In genomic region chr11:57724791-57725463, GRCm38 (mm10) we compare ENCODE assay signal across 9 mouse cellular contexts.
DNase-seq lines count a peak whose midpoint lies in the region; ATAC-seq and TF ChIP-seq lines count a peak whose summit lies in the region.
"Had no signal": no experiment of that assay in that cellular context is flagged by ENCODE, and none has a peak within 500 bp of the region (broad histone marks: within the 10 kb centered on the region; RNA-seq: fewer than 3 reads in every experiment).

No protein-coding gene starts in this region.

- 84% methylated on average over 5 of the region's 5 CpGs for WGBS in kidney, embryonic 15.5 days
- WGBS in forebrain, embryonic 16.5 days = 86% methylated on average over 5 of the region's 5 CpGs

- peak; percentile 53; the same call in 1 of the 2 replicates for TF ChIP-seq CTCF in E14TG2a.4 (conservative IDR thresholded peaks at IDR 0.05; ENCODE audit: low read length)

- H3K9me3 ChIP-seq in kidney, embryonic 15.5 days (replicated peaks) = no peaks in the 10 kb centered on the region
- no peaks in the 10 kb centered on the region for H3K9me3 ChIP-seq in E14TG2a.4 (ENCODE audit: low read length)
- no peaks in the 10 kb centered on the region for H3K9me3 ChIP-seq in forebrain, embryonic 16.5 days (ENCODE audit: control insufficient read depth, low read length)
- H3K9me3 ChIP-seq: limb, embryonic 13.5 days had no signal

- H3K9ac ChIP-seq in kidney, embryonic 15.5 days = no peak overlapping the region
- no peak overlapping the region for H3K9ac ChIP-seq in forebrain, embryonic 16.5 days (replicated peaks; ENCODE audit: low read depth, low read length)
- H3K9ac ChIP-seq: limb, embryonic 13.5 days had no signal

- no peaks in the 10 kb centered on the region for H3K27me3 ChIP-seq in kidney, embryonic 15.5 days
- no peaks in the 10 kb centered on the region for H3K27me3 ChIP-seq in E14TG2a.4 (ENCODE audit: insufficient read depth, low read length)
- H3K27me3 ChIP-seq in forebrain, embryonic 16.5 days (replicated peaks; ENCODE audit: control insufficient read depth, insufficient read depth, low read length) = no peaks in the 10 kb centered on the region
- H3K27me3 ChIP-seq: limb, embryonic 13.5 days had no signal

- no peak overlapping the region for H3K4me3 ChIP-seq in kidney, embryonic 15.5 days (replicated peaks)
- no peak overlapping the region for H3K4me3 ChIP-seq in E14TG2a.4 (replicated peaks; ENCODE audit: low read length)
- H3K4me3 ChIP-seq in forebrain, embryonic 16.5 days (replicated peaks; ENCODE audit: low read length) = no peak overlapping the region
- H3K4me3 ChIP-seq: erythroblast, embryonic 14.5 days; limb, embryonic 13.5 days had no signal

- H3K4me2 ChIP-seq in kidney, embryonic 15.5 days = no peak overlapping the region
- H3K4me2 ChIP-seq in forebrain, embryonic 16.5 days (ENCODE audit: low read length) = no peak overlapping the region
- H3K4me2 ChIP-seq: limb, embryonic 13.5 days had no signal

- peaks cover 6% of the 10 kb centered on the region; the same call in 1 of the 2 replicates for H3K36me3 ChIP-seq in kidney, embryonic 15.5 days
- H3K36me3 ChIP-seq in E14TG2a.4 (ENCODE audit: insufficient read depth, low read length) = no peaks in the 10 kb centered on the region; the same call in 1 of the 2 replicates
- no peaks in the 10 kb centered on the region for H3K36me3 ChIP-seq in forebrain, embryonic 16.5 days (ENCODE audit: control insufficient read depth, insufficient read depth)

- H3K4me1 ChIP-seq in kidney, embryonic 15.5 days = peaks cover 16% of the 10 kb centered on the region
- peaks cover 56% of the 10 kb centered on the region for H3K4me1 ChIP-seq in E14TG2a.4 (replicated peaks; ENCODE audit: low read depth, low read length)
- H3K4me1 ChIP-seq in forebrain, embryonic 16.5 days (replicated peaks; ENCODE audit: control insufficient read depth, insufficient read depth, low read length) = peaks cover 9% of the 10 kb centered on the region; the same call in 1 of the 2 replicates

- H3K27ac ChIP-seq in kidney, embryonic 15.5 days = no peak overlapping the region
- no peak overlapping the region for H3K27ac ChIP-seq in forebrain, embryonic 16.5 days (ENCODE audit: low read length)
- H3K27ac ChIP-seq: limb, embryonic 13.5 days had no signal

- ATAC-seq in kidney, embryonic 15.5 days (replicated peaks; ENCODE audit: low FRiP score) = 0 out of 2 replicates have a peak, but pooled peaks have one; percentile 47
- no peak for ATAC-seq in forebrain, embryonic 16.5 days
- no peak for ATAC-seq in megakaryocyte, adult 5-6 weeks (ENCODE audit: poor library complexity, severe bottlenecking)

- no peak for DNase-seq in kidney, adult 18-20 months
- peak; percentile 20 for DNase-seq in NIH3T3 (ENCODE audit: low read depth)
- DNase-seq in kidney, postnatal 4 days = peak; percentile 72 to 75
